Mouse (Mus musculus) cerebellum, adult 2 months (tissue): ENCODE measurements around the gene C2cd2l.

Source experiments
- CTCF ChIP-seq: fragments of 200-500 bp; IDR thresholded peaks from 2 replicates; pipeline ENCODE4 v1.5.1; 2011; ENCODE audit warnings: low read depth, mild to moderate bottlenecking, control low read depth, low read length, moderate library complexity, borderline replicate concordance; ENCODE audit not compliant: insufficient read depth
- POLR2A ChIP-seq: fragments of 200-500 bp; IDR thresholded peaks from 2 replicates; pipeline ENCODE4 v1.6.1; 2011; ENCODE audit warnings: low read length, control low read depth, borderline replicate concordance; ENCODE audit not compliant: insufficient read depth

DNA sequence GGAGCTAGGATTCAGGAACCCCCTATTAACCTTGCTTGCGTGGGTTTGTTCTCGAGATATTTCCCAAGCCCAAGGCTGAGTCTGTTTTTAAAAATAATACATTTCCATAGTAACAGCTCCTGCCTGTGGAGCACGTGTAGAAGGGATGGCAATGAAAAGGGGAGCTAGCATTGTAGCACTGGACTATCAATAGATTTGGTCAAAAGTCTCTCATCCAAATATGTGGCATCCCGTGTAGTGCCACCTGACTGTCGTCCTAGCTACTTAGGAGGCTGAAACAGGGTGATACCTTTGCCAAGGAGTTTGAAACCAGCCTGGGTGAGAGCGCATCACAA, 681 bp upstream of the C2cd2l start:
- no peak for TF ChIP-seq CTCF
- no peak for TF ChIP-seq POLR2A
